Mouse (Mus musculus): ENCODE measurements around the gene Ablim1. TPM values are rescaled to one million over a fixed set of nuclear protein-coding genes. Genes with fewer than 3 reads are reported as not detected.

The Ablim1 gene
- polyA plus RNA-seq, 1 experiment: 501 TPM

- Histone ChIP-seq H3K4me1 (ENCODE audit: control insufficient read depth, insufficient read depth, low read length) (peaks cover 34% of the 10 kb centered on the region), H3K4me3 (ENCODE audit: insufficient read depth, low read depth, low read length) (no peak overlapping the region), H3K27ac (ENCODE audit: insufficient read depth, low read depth, low read length) (peak overlapping the region; percentile 22)
- WGBS: 29% methylated on average over 5 of the region's 5 CpGs
- TF ChIP-seq POLR2A (IDR thresholded peaks at IDR 0.05; ENCODE audit: insufficient read depth, low read depth, low read length): no peak
- no peak for TF ChIP-seq CTCF (IDR thresholded peaks at IDR 0.05; ENCODE audit: insufficient read depth, low read depth, low read length)
Measured at GRCm38 (mm10) chr19:57198029-57198428, 116.7 kb downstream of the Ablim1 start.

GRCm38 (mm10) chr19:57197043-57197817, 117.5 kb downstream of the Ablim1 start:
- 0 out of 2 replicates have a peak overlapping the region, but pooled peaks have one; percentile 22 for H3K27ac ChIP-seq (ENCODE audit: insufficient read depth, low read depth, low read length)
- peaks cover 34% of the 10 kb centered on the region for H3K4me1 ChIP-seq (ENCODE audit: control insufficient read depth, insufficient read depth, low read length)
- TF ChIP-seq CTCF (IDR thresholded peaks at IDR 0.05; ENCODE audit: insufficient read depth, low read depth, low read length) (no peak), POLR2A (IDR thresholded peaks at IDR 0.05; ENCODE audit: insufficient read depth, low read depth, low read length) (no peak)
- 1% methylated on average over 37 of the region's 37 CpGs for WGBS
- H3K4me3 ChIP-seq (ENCODE audit: insufficient read depth, low read depth, low read length): peak overlapping the region; percentile 52

- Histone ChIP-seq H3K27ac (ENCODE audit: insufficient read depth, low read depth, low read length) (no peak overlapping the region), H3K4me3 (ENCODE audit: insufficient read depth, low read depth, low read length) (no peak overlapping the region), H3K4me1 (ENCODE audit: control insufficient read depth, insufficient read depth, low read length) (peaks cover 34% of the 10 kb centered on the region)
- whole genome bisulfite sequencing: 48% methylated on average over 8 of the region's 8 CpGs
- TF ChIP-seq POLR2A (IDR thresholded peaks at IDR 0.05; ENCODE audit: insufficient read depth, low read depth, low read length) (no peak), CTCF (IDR thresholded peaks at IDR 0.05; ENCODE audit: insufficient read depth, low read depth, low read length) (no peak)
Measured at GRCm38 (mm10) chr19:57196616-57197015, 118.1 kb downstream of the Ablim1 start.

- peaks cover 31% of the 10 kb centered on the region for H3K4me1 ChIP-seq (ENCODE audit: control insufficient read depth, insufficient read depth, low read length)
- no peak overlapping the region for H3K27ac ChIP-seq (ENCODE audit: insufficient read depth, low read depth, low read length)
- no peak for TF ChIP-seq POLR2A (IDR thresholded peaks at IDR 0.05; ENCODE audit: insufficient read depth, low read depth, low read length)
- no peak for TF ChIP-seq CTCF (IDR thresholded peaks at IDR 0.05; ENCODE audit: insufficient read depth, low read depth, low read length)
- H3K4me3 ChIP-seq (ENCODE audit: insufficient read depth, low read depth, low read length): no peak overlapping the region
- WGBS: 96% methylated on average over 11 of the region's 11 CpGs
Measured at GRCm38 (mm10) chr19:57195169-57195930, 119.4 kb downstream of the Ablim1 start.

GRCm38 (mm10) chr19:57193958-57194357, 120.8 kb downstream of the Ablim1 start:
- peaks cover 23% of the 10 kb centered on the region for H3K4me1 ChIP-seq (ENCODE audit: control insufficient read depth, insufficient read depth, low read length)
- WGBS: 93% methylated on average over 6 of the region's 6 CpGs
- H3K4me3 ChIP-seq (ENCODE audit: insufficient read depth, low read depth, low read length): no peak overlapping the region
- H3K27ac ChIP-seq (ENCODE audit: insufficient read depth, low read depth, low read length): no peak overlapping the region
- no peak for TF ChIP-seq CTCF (IDR thresholded peaks at IDR 0.05; ENCODE audit: insufficient read depth, low read depth, low read length)
- no peak for TF ChIP-seq POLR2A (IDR thresholded peaks at IDR 0.05; ENCODE audit: insufficient read depth, low read depth, low read length)

GRCm38 (mm10) chr19:57193382-57193781, 121.3 kb downstream of the Ablim1 start:
- Histone ChIP-seq H3K4me1 (ENCODE audit: control insufficient read depth, insufficient read depth, low read length) (peaks cover 17% of the 10 kb centered on the region), H3K27ac (ENCODE audit: insufficient read depth, low read depth, low read length) (no peak overlapping the region), H3K4me3 (ENCODE audit: insufficient read depth, low read depth, low read length) (no peak overlapping the region)
- WGBS: 90% methylated on average over 12 of the region's 12 CpGs
- TF ChIP-seq CTCF (IDR thresholded peaks at IDR 0.05; ENCODE audit: insufficient read depth, low read depth, low read length) (no peak), POLR2A (IDR thresholded peaks at IDR 0.05; ENCODE audit: insufficient read depth, low read depth, low read length) (no peak)

- Histone ChIP-seq H3K4me3 (ENCODE audit: insufficient read depth, low read depth, low read length) (no peak overlapping the region), H3K4me1 (ENCODE audit: control insufficient read depth, insufficient read depth, low read length) (no peaks in the 10 kb centered on the region), H3K27ac (ENCODE audit: insufficient read depth, low read depth, low read length) (no peak overlapping the region)
- WGBS: 97% methylated on average over 1 of the region's 1 CpGs
- TF ChIP-seq CTCF (IDR thresholded peaks at IDR 0.05; ENCODE audit: insufficient read depth, low read depth, low read length): no peak
- no peak for TF ChIP-seq POLR2A (IDR thresholded peaks at IDR 0.05; ENCODE audit: insufficient read depth, low read depth, low read length)
Measured at GRCm38 (mm10) chr19:57191109-57191508, 123.6 kb downstream of the Ablim1 start.

- Histone ChIP-seq H3K4me3 (ENCODE audit: insufficient read depth, low read depth, low read length) (no peak overlapping the region), H3K27ac (ENCODE audit: insufficient read depth, low read depth, low read length) (no peak overlapping the region), H3K4me1 (ENCODE audit: control insufficient read depth, insufficient read depth, low read length) (no peaks in the 10 kb centered on the region)
- TF ChIP-seq POLR2A (IDR thresholded peaks at IDR 0.05; ENCODE audit: insufficient read depth, low read depth, low read length): no peak
- TF ChIP-seq CTCF (IDR thresholded peaks at IDR 0.05; ENCODE audit: insufficient read depth, low read depth, low read length): no peak
- WGBS: 75% methylated on average over 5 of the region's 5 CpGs
Measured at GRCm38 (mm10) chr19:57189427-57189826, 125.3 kb downstream of the Ablim1 start.

GRCm38 (mm10) chr19:57188553-57188952, 126.2 kb downstream of the Ablim1 start:
- TF ChIP-seq POLR2A (IDR thresholded peaks at IDR 0.05; ENCODE audit: insufficient read depth, low read depth, low read length): no peak
- TF ChIP-seq CTCF (IDR thresholded peaks at IDR 0.05; ENCODE audit: insufficient read depth, low read depth, low read length): no peak

More at GRCm38 (mm10) chr19:57188553-57188952, 126.2 kb downstream of the Ablim1 start:
- Histone ChIP-seq H3K27ac (ENCODE audit: insufficient read depth, low read depth, low read length) (no peak overlapping the region), H3K4me1 (ENCODE audit: control insufficient read depth, insufficient read depth, low read length) (no peaks in the 10 kb centered on the region), H3K4me3 (ENCODE audit: insufficient read depth, low read depth, low read length) (no peak overlapping the region)
- 85% methylated on average over 4 of the region's 4 CpGs for WGBS
